Mouse (Mus musculus): ENCODE data around the gene Plppr3. TPM values are rescaled to one million over a fixed set of nuclear protein-coding genes. Genes with fewer than 3 reads are reported as not detected.

Gene Plppr3
- polyA plus RNA-seq, 1 experiment from 2014 or later, result 38.8 TPM

GRCm38 (mm10) chr10:79832786-79833181 is 41.6 kb downstream of the Plppr3 start:
- no peak overlapping the region for H3K4me3 ChIP-seq (ENCODE audit: low read depth, low read length)
- H3K27me3 ChIP-seq (replicated peaks; ENCODE audit: control insufficient read depth, insufficient read depth, low read length), result no peaks in the 10 kb centered on the region
- H3K36me3 ChIP-seq (ENCODE audit: control insufficient read depth, insufficient read depth, low read length), result no peaks in the 10 kb centered on the region
- WGBS, result 64% methylated on average over 9 of the region's 9 CpGs
- H3K9ac ChIP-seq (ENCODE audit: low read length), result no peak overlapping the region
- no peak overlapping the region for H3K4me2 ChIP-seq (ENCODE audit: low read length)
- ATAC-seq (replicated peaks; ENCODE audit: low FRiP score, low TSS enrichment, low read depth), result no peak
- H3K27ac ChIP-seq (ENCODE audit: low read depth), result no peak overlapping the region
- 0 out of 2 replicates have a peak, but pooled peaks cover 4% of the 10 kb centered on the region for H3K4me1 ChIP-seq (replicated peaks; ENCODE audit: control insufficient read depth, insufficient read depth, low read length)
- H3K9me3 ChIP-seq (ENCODE audit: control insufficient read depth, low read length), result no peaks in the 10 kb centered on the region; the same call in 1 of the 2 replicates
- no peak for DNase-seq (ENCODE audit: low spot score)

DNA sequence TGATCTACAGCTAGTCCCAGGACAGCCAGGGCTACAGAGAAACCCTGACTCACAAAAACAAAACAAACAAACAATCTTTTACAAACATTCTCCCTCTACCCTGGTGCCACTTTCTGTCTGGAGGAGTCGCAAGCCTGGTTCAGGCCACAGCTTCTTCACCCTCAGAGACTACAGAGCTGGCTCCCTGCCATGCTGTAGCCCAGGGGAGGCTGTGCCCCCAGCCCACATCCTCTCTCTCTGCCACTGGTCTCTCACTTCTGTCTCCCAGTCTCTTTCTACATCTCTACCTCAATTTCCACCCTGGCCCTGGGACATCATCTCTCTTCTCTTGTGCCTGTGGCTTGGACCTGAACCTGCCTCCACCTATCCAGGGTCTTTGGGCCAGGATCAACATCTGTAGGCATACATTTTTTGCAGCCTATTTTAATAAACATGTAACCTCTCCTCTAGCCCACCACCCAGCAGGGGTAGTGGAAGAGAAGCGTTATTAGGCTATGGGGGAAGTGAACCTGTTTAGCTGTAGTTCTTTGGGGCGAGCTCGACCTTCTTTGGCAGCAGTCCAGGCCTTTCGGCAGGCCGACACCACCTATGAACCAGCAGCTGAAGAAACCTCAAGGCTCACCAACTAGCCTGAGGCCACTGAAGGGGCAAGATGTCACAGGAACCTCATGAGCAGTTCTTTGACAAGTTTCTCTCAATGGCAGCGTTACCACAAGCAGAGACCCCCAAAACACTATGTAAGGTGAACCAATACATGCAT is 42.2 kb downstream of the Plppr3 start:
- no peak for DNase-seq (ENCODE audit: low spot score)
- Histone ChIP-seq H3K27ac (ENCODE audit: low read depth) (no peak overlapping the region), H3K4me2 (ENCODE audit: low read length) (no peak overlapping the region), H3K9me3 (ENCODE audit: control insufficient read depth, low read length) (no peaks in the 10 kb centered on the region; the same call in 1 of the 2 replicates), H3K27me3 (replicated peaks; ENCODE audit: control insufficient read depth, insufficient read depth, low read length) (no peaks in the 10 kb centered on the region), H3K9ac (ENCODE audit: low read length) (no peak overlapping the region), H3K4me3 (ENCODE audit: low read depth, low read length) (no peak overlapping the region), H3K4me1 (replicated peaks; ENCODE audit: control insufficient read depth, insufficient read depth, low read length) (0 out of 2 replicates have a peak, but pooled peaks cover 4% of the 10 kb centered on the region), H3K36me3 (ENCODE audit: control insufficient read depth, insufficient read depth, low read length) (no peaks in the 10 kb centered on the region)
- ATAC-seq (replicated peaks; ENCODE audit: low FRiP score, low TSS enrichment, low read depth), result no peak
- WGBS, result 71% methylated on average over 7 of the region's 7 CpGs

- Histone ChIP-seq H3K4me2 (ENCODE audit: low read length) (no peak overlapping the region), H3K36me3 (ENCODE audit: control insufficient read depth, insufficient read depth, low read length) (no peaks in the 10 kb centered on the region), H3K27ac (ENCODE audit: low read depth) (no peak overlapping the region), H3K4me1 (replicated peaks; ENCODE audit: control insufficient read depth, insufficient read depth, low read length) (0 out of 2 replicates have a peak, but pooled peaks cover 4% of the 10 kb centered on the region), H3K4me3 (ENCODE audit: low read depth, low read length) (no peak overlapping the region), H3K9ac (ENCODE audit: low read length) (no peak overlapping the region), H3K9me3 (ENCODE audit: control insufficient read depth, low read length) (no peaks in the 10 kb centered on the region), H3K27me3 (replicated peaks; ENCODE audit: control insufficient read depth, insufficient read depth, low read length) (no peaks in the 10 kb centered on the region)
- ATAC-seq (replicated peaks; ENCODE audit: low FRiP score, low TSS enrichment, low read depth) (no peak), DNase-seq (ENCODE audit: low spot score) (no peak)
- WGBS, result 93% methylated on average over 3 of the region's 3 CpGs
Measured at GRCm38 (mm10) chr10:79831583-79831982, 42.9 kb downstream of the Plppr3 start.

- 44% methylated on average over 6 of the region's 6 CpGs for WGBS
- peak; percentile 70 for DNase-seq (ENCODE audit: low spot score)
- Histone ChIP-seq H3K4me2 (ENCODE audit: low read length) (peak overlapping the region; percentile 42), H3K4me1 (replicated peaks; ENCODE audit: control insufficient read depth, insufficient read depth, low read length) (no peaks in the 10 kb centered on the region; the same call in 1 of the 2 replicates), H3K27me3 (replicated peaks; ENCODE audit: control insufficient read depth, insufficient read depth, low read length) (no peaks in the 10 kb centered on the region), H3K4me3 (ENCODE audit: low read depth, low read length) (0 out of 2 replicates have a peak overlapping the region, but pooled peaks have one; percentile 21), H3K9me3 (ENCODE audit: control insufficient read depth, low read length) (no peaks in the 10 kb centered on the region), H3K36me3 (ENCODE audit: control insufficient read depth, insufficient read depth, low read length) (peaks cover 7% of the 10 kb centered on the region), H3K9ac (ENCODE audit: low read length) (no peak overlapping the region), H3K27ac (ENCODE audit: low read depth) (peak overlapping the region; percentile 81)
- ATAC-seq (replicated peaks; ENCODE audit: low FRiP score, low TSS enrichment, low read depth), result peak; percentile 71; the same call in 1 of the 2 replicates
Measured at GRCm38 (mm10) chr10:79824413-79824812, 50.0 kb downstream of the Plppr3 start.

DNA sequence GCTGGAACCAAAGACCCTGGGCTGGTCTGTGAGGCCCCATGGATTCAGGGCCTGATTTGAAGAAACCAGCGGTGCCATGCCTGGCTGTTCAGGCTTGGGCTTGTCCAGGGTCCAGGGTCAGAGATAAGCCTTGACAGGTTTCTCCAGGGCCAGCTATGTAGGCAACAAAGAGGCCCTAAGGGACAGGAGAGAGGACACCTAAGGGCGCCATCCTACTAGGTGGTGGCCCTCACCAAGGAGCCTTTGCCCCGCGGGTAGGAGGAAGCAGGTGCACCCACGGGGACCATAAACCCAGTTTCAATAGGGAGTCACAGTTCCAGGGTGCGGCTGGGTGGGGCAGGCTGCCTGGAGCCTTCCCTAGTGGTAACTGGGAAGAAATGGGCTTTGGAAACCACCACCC is 51.4 kb downstream of the Plppr3 start:
- Histone ChIP-seq H3K4me1 (replicated peaks; ENCODE audit: control insufficient read depth, insufficient read depth, low read length) (no peaks in the 10 kb centered on the region; the same call in 1 of the 2 replicates), H3K27ac (ENCODE audit: low read depth) (peak overlapping the region; percentile 81), H3K27me3 (replicated peaks; ENCODE audit: control insufficient read depth, insufficient read depth, low read length) (no peaks in the 10 kb centered on the region), H3K9me3 (ENCODE audit: control insufficient read depth, low read length) (no peaks in the 10 kb centered on the region), H3K4me2 (ENCODE audit: low read length) (peak overlapping the region; percentile 42), H3K9ac (ENCODE audit: low read length) (peak overlapping the region; percentile 37), H3K4me3 (ENCODE audit: low read depth, low read length) (peak overlapping the region; percentile 21), H3K36me3 (ENCODE audit: control insufficient read depth, insufficient read depth, low read length) (peaks cover 11% of the 10 kb centered on the region)
- 61% methylated on average over 6 of the region's 6 CpGs for WGBS
- DNase-seq (ENCODE audit: low spot score) (peak; percentile 70), ATAC-seq (replicated peaks; ENCODE audit: low FRiP score, low TSS enrichment, low read depth) (peak; percentile 20)

DNA sequence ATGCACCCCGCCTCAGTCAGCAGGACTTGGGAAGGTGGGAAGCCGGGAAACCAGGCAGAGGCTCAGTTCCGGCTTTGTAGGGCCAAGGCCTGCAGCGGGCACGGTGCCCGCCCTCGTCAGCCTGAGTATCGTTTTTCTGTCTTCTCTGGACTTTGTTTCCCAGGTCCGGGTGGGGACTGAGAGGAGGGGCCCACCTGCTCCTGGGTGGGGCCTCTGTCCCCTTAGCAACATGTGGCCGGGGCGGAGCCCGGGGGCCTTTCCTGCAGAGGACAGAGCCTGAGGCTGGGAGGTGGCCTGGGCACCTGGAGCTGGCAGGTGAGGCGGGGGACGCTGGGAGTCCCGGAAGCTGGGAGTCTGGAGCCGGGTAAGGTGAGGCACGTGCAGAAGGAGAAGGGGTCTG is 52.1 kb downstream of the Plppr3 start:
- H3K27ac ChIP-seq (ENCODE audit: low read depth), result peak overlapping the region; percentile 81
- H3K4me2 ChIP-seq (ENCODE audit: low read length), result peak overlapping the region; percentile 42
- no peaks in the 10 kb centered on the region for H3K27me3 ChIP-seq (replicated peaks; ENCODE audit: control insufficient read depth, insufficient read depth, low read length)
- ATAC-seq (replicated peaks; ENCODE audit: low FRiP score, low TSS enrichment, low read depth) (peak; percentile 66), DNase-seq (ENCODE audit: low spot score) (peak; percentile 79)
- H3K4me1 ChIP-seq (replicated peaks; ENCODE audit: control insufficient read depth, insufficient read depth, low read length), result no peaks in the 10 kb centered on the region; the same call in 1 of the 2 replicates
- H3K9ac ChIP-seq (ENCODE audit: low read length), result peak overlapping the region; percentile 37
- WGBS, result 23% methylated on average over 17 of the region's 17 CpGs
- peak overlapping the region; percentile 21 for H3K4me3 ChIP-seq (ENCODE audit: low read depth, low read length)
- peaks cover 11% of the 10 kb centered on the region for H3K36me3 ChIP-seq (ENCODE audit: control insufficient read depth, insufficient read depth, low read length)
- H3K9me3 ChIP-seq (ENCODE audit: control insufficient read depth, low read length), result no peaks in the 10 kb centered on the region

DNA sequence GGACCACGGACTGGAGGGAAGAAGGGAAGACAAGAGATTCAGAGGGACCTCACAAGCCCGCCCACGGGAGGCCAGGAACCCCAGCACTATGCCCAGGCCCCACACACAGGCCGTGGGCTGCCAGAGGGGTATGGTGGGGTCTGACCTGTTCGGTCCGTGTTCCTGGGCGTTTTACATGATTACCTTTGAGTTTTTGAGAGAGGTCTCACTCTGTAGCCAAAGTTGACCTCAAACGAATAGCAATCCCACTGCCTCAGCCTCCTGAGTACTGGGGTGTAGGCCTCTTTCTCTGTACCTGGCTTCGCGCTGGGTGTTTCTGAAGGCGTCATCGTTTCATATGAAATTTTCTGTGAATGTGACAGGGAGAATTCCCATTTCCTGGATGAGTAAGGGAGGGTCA is 52.7 kb downstream of the Plppr3 start:
- peak overlapping the region; percentile 37 for H3K9ac ChIP-seq (ENCODE audit: low read length)
- H3K27ac ChIP-seq (ENCODE audit: low read depth), result peak overlapping the region; percentile 81
- peaks cover 12% of the 10 kb centered on the region for H3K36me3 ChIP-seq (ENCODE audit: control insufficient read depth, insufficient read depth, low read length)
- 89% methylated on average over 12 of the region's 12 CpGs for WGBS
- H3K4me2 ChIP-seq (ENCODE audit: low read length), result peak overlapping the region; percentile 42
- DNase-seq (ENCODE audit: low spot score) (no peak), ATAC-seq (replicated peaks; ENCODE audit: low FRiP score, low TSS enrichment, low read depth) (no peak)
- peak overlapping the region; percentile 21; the same call in 1 of the 2 replicates for H3K4me3 ChIP-seq (ENCODE audit: low read depth, low read length)
- H3K4me1 ChIP-seq (replicated peaks; ENCODE audit: control insufficient read depth, insufficient read depth, low read length), result no peaks in the 10 kb centered on the region; the same call in 1 of the 2 replicates
- no peaks in the 10 kb centered on the region for H3K27me3 ChIP-seq (replicated peaks; ENCODE audit: control insufficient read depth, insufficient read depth, low read length)
- H3K9me3 ChIP-seq (ENCODE audit: control insufficient read depth, low read length), result no peaks in the 10 kb centered on the region

DNA sequence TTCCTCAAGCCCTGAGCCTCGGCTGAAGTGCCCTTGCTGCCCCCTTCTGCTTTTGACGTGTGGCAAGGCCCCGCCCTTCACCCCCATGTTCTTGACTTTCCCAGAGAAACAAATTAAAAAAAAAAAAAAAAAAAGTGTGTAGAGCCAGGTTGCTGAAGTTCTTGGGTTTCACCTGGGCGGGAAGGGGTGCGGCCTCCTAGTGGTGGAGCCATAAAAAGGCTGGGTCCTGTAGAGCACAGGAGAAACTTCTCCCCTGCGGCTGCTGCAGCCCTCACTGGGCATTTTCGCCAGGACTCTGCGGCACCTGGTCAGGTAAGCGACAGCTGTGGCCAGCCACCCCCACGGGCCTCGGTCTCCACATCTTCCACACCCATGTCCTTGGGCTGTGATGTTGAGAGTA is 53.7 kb downstream of the Plppr3 start, which contains the start of gene Misp:
Gene Misp, plus strand, starts transcription at position 208 of the 400 bp plus-strand sequence.
- Histone ChIP-seq H3K36me3 (ENCODE audit: control insufficient read depth, insufficient read depth, low read length) (peaks cover 21% of the 10 kb centered on the region), H3K27me3 (replicated peaks; ENCODE audit: control insufficient read depth, insufficient read depth, low read length) (no peaks in the 10 kb centered on the region), H3K9ac (ENCODE audit: low read length) (no peak within 1 kb of the TSS), H3K9me3 (ENCODE audit: control insufficient read depth, low read length) (no peaks in the 10 kb centered on the region), H3K4me1 (replicated peaks; ENCODE audit: control insufficient read depth, insufficient read depth, low read length) (no peaks in the 10 kb centered on the region; the same call in 1 of the 2 replicates), H3K27ac (ENCODE audit: low read depth) (peak within 1 kb of the TSS; percentile 81), H3K4me2 (ENCODE audit: low read length) (peak within 1 kb of the TSS; percentile 42), H3K4me3 (ENCODE audit: low read depth, low read length) (peak within 1 kb of the TSS; percentile 21; the same call in 1 of the 2 replicates)
- no peak for ATAC-seq (replicated peaks; ENCODE audit: low FRiP score, low TSS enrichment, low read depth)
- whole genome bisulfite sequencing, result 57% methylated on average over 11 of the region's 11 CpGs
- DNase-seq (ENCODE audit: low spot score), result no peak
